Mouse (Mus musculus): Measurements from ENCODE around the gene Frmd6. TPM values are rescaled to one million over a fixed set of nuclear protein-coding genes. Genes with fewer than 3 reads are reported as not detected.

Frmd6 gene
- total and polyA plus RNA-seq, 3 experiments = 2.5 to 4.5 (median 3.5) TPM

GRCm38 (mm10) chr12:70825651-70826317 lies 470 bp downstream of the Frmd6 start:
- H3K9ac ChIP-seq (ENCODE audit: insufficient read depth, low read depth) = peak overlapping the region; percentile 61
- H3K79me2 ChIP-seq (replicated peaks; ENCODE audit: control insufficient read depth, extremely low read depth, insufficient read depth, poor library complexity, severe bottlenecking) = no peaks in the 10 kb centered on the region
- H3K27me3 ChIP-seq (replicated peaks) = peaks cover 4% of the 10 kb centered on the region
- in situ Hi-C loops (cut with MboI; ENCODE audit: low pct_ligation_motif_present, low pct_unique_long_range_greater_than_20kb, low sequenced_read_pairs) (no loop called here), dilution Hi-C loops (cut with MboI; ENCODE audit: extremely low pct_ligation_motif_present, extremely low pct_unique_long_range_greater_than_20kb, low sequenced_read_pairs) (no loop called here)
- peak overlapping the region; percentile 41 to 69 (median 63) for H3K4me3 ChIP-seq (replicated peaks in 1 of 3; ENCODE audit: low read depth in 2 of 3, low read length in 2 of 3, poor library complexity in 1 of 3)
- H3K4me1 ChIP-seq (ENCODE audit: control insufficient read depth in 1 of 2, insufficient read depth in 2 of 2) = peaks cover under 1 to 37% of the 10 kb centered on the region in 2 experiments
- no peak overlapping the region for H3K27ac ChIP-seq (ENCODE audit: insufficient read depth, low read depth)
- TF ChIP-seq MAX (IDR thresholded peaks at IDR 0.05; ENCODE audit: low read length) (no peak), UBTF (IDR thresholded peaks at IDR 0.05; ENCODE audit: low read depth, low read length) (0 out of 2 replicates have a peak, but pooled peaks have one; percentile 83), ZKSCAN1 (IDR thresholded peaks at IDR 0.05; ENCODE audit: borderline replicate concordance, low read depth, low read length) (no peak), TCF12 (IDR thresholded peaks at IDR 0.05; ENCODE audit: low read depth, low read length) (peak; percentile 5; the same call in 1 of the 2 replicates), ZMIZ1 (IDR thresholded peaks at IDR 0.05; ENCODE audit: low read depth, low read length) (no peak), MYC (IDR thresholded peaks at IDR 0.05; ENCODE audit: low read depth, low read length) (no peak), CTCF (conservative IDR thresholded peaks at IDR 0.05 in 1 of 2, IDR thresholded peaks at IDR 0.05 in 1 of 2; ENCODE audit: low read depth in 2 of 2, low read length in 2 of 2) (no peak), BHLHE40 (IDR thresholded peaks at IDR 0.05; ENCODE audit: low read depth, low read length) (no peak), RCOR1 (conservative IDR thresholded peaks at IDR 0.05; ENCODE audit: low read depth, low read length) (no peak)
- DNase-seq (ENCODE audit: extremely low read depth) = no peak
- H3K36me3 ChIP-seq (replicated peaks in 1 of 2; ENCODE audit: control insufficient read depth in 1 of 2, insufficient read depth in 1 of 2, low read length in 1 of 2) = no peaks in the 10 kb centered on the region
- H3K4me2 ChIP-seq (ENCODE audit: insufficient read depth, low read depth, poor library complexity, severe bottlenecking) = peak overlapping the region; percentile 62
- H3K9me3 ChIP-seq (replicated peaks; ENCODE audit: low read length) = no peaks in the 10 kb centered on the region

- H3K79me2 ChIP-seq (replicated peaks; ENCODE audit: control insufficient read depth, extremely low read depth, insufficient read depth, poor library complexity, severe bottlenecking) = no peaks in the 10 kb centered on the region
- DNase-seq (ENCODE audit: extremely low read depth) = no peak
- H3K4me3 ChIP-seq (replicated peaks in 1 of 3; ENCODE audit: low read depth in 2 of 3, low read length in 2 of 3, poor library complexity in 1 of 3) = peak overlapping the region; percentile 41 to 69 (median 63)
- H3K9me3 ChIP-seq (replicated peaks; ENCODE audit: low read length) = no peaks in the 10 kb centered on the region
- dilution Hi-C loops (cut with MboI; ENCODE audit: extremely low pct_ligation_motif_present, extremely low pct_unique_long_range_greater_than_20kb, low sequenced_read_pairs) (no loop called here), in situ Hi-C loops (cut with MboI; ENCODE audit: low pct_ligation_motif_present, low pct_unique_long_range_greater_than_20kb, low sequenced_read_pairs) (no loop called here)
- H3K9ac ChIP-seq (ENCODE audit: insufficient read depth, low read depth) = peak overlapping the region; percentile 61
- TF ChIP-seq ZNF384 (IDR thresholded peaks at IDR 0.05; ENCODE audit: low read depth, low read length) (no peak), PAX5 (IDR thresholded peaks at IDR 0.05; ENCODE audit: low read length) (no peak), SMC3 (IDR thresholded peaks at IDR 0.05; ENCODE audit: low read depth, low read length) (no peak), MYC (IDR thresholded peaks at IDR 0.05; ENCODE audit: low read depth, low read length) (no peak), ZMIZ1 (IDR thresholded peaks at IDR 0.05; ENCODE audit: low read depth, low read length) (no peak)
- no peaks in the 10 kb centered on the region for H3K36me3 ChIP-seq (replicated peaks in 1 of 2; ENCODE audit: control insufficient read depth in 1 of 2, insufficient read depth in 1 of 2, low read length in 1 of 2)
- H3K4me2 ChIP-seq (ENCODE audit: insufficient read depth, low read depth, poor library complexity, severe bottlenecking) = peak overlapping the region; percentile 62
- H3K27ac ChIP-seq (ENCODE audit: insufficient read depth, low read depth) = no peak overlapping the region
- peaks cover 6 to 44% of the 10 kb centered on the region in 2 experiments for H3K4me1 ChIP-seq (ENCODE audit: control insufficient read depth in 1 of 2, insufficient read depth in 2 of 2)
- H3K27me3 ChIP-seq (replicated peaks) = peaks cover 4% of the 10 kb centered on the region
Observed at GRCm38 (mm10) chr12:70826318-70827072, 1.2 kb downstream of the Frmd6 start.
